Mouse (Mus musculus) adrenal gland (tissue): ENCODE data around the gene Zfc3h1.

Experiments used
- intact Hi-C: fragments of 180-260 bp; cut with DNase I; formaldehyde crosslinking; loops from one replicate; pipeline ENCODE4 v1.15.1; 2025

The Zfc3h1 gene

DNA sequence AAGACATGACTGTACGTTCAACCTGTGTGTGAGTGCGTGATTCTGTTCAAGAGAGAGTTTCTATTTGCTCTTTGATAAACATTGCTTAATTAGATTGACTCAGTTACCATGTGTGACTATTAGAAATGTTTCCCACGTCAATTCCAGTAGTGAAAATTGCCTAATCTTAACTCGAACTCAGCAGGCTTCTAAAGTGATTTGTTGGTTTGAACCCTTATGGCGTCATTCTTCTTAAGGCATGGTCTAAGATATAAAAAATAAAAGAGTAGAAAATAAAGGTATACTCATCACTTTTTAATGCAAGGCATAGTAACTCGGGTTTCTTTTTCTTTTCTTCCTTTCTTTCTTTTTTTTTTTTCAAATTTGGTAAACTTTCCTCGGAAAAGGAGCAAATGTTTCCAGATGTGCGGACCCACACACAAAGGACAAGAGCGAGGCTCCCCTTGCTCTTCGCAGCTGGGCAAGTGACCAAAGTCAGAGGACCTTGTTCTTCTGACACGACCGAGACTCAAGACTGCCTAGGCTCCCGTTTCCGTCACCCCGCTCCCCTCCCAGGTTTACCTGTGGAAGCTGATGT lies 1.0 kb upstream of the Zfc3h1 start:
- intact Hi-C loops, result loop anchor here (1.0 to 2.0 kb wide), 2 partner anchors 21 to 68 kb away; partner anchors contain the start of genes Rab21 and Tmem19

DNA sequence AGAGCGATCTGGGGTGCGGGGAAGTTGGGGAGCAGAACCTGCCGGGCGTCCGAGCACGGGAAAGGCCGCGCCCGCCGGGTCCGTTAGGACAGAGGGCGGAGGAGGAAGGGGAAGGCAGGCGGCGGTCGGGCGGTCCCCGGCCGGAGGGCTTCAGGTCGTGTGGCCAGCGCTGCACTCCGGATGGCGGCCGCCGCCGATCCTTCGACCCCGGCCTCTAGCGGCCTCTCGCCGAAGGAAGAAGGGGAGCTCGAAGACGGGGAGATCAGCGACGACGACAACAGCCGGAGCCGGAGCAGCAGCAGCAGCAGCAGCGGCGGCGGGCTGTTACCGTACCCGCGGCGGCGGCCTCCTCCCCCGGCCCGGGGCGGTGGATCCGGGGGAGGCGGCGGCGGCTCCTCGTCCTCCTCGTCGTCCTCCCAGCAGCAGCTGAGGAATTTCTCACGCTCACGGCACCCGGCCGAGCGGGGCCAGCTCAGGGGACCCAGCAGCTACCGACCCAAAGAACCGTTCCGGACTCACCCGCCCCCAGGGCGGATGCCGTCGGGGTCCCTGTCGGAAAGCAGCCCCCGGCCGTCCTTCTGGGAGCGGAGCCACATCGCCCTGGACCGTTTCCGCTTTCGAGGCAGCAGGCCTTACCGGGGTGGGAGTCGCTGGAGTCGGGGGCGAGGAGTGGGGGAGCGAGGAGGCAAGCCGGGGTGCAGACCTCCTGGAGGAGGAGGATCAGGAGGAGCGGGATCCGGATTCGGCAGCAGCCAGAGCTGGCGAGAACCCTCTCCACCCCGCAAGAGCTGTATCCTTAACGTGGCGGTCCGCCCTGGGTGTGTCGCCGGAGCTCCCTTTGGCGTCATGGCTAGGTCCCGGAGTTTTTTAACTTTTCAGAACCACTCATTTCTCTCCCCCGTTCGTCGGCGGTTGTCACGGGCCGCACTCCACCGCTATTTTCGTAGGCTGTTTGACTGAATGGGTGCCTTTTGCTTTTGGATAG lies 551 bp downstream of the Zfc3h1 start:
- intact Hi-C loops, result no loop called here

- intact Hi-C loops, result no loop called here
Observed at GRCm38 (mm10) chr10:115387891-115388290, 3.1 kb downstream of the Zfc3h1 start.

GRCm38 (mm10) chr10:115391076-115391475 lies 6.3 kb downstream of the Zfc3h1 start:
- intact Hi-C loops, result no loop called here

DNA sequence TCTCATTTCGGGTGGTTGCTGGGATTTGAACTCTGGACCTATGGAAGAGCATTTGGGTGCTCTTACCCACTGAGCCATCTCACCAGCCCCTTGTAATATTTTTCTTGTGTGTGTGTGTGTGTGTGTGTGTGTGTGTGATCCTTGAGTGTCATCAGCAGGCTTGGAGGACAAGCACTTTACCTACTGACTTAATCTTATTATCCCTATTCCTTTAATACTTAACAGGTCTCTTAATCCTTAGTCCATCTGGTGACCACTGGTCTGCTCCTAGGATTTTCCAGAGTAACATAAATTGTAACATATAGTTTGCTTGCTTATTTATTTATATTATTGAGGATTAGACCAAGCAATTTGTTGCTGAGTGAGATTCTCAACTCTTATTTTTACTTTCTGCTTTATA lies 7.1 kb downstream of the Zfc3h1 start:
- intact Hi-C loops, result no loop called here

DNA sequence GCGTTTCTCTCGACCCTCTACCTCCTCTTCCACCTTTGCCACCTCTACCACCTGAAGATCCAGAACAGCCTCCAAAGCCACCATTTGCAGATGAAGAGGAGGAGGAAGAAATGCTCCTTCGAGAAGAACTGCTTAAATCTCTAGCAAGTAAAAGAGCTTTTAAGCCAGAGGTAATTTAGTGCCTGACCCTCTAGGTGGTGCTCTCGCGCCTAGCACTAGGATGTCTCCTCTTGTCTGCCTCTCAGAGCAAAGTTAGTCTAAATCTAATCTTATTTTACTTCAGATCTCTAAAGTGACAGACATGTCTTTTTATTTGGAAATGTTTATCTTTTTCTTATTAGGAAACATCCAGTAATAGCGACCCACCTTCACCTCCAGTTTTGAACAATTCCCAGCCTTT lies 21.6 kb downstream of the Zfc3h1 start:
- intact Hi-C loops, result loop anchor here (5.0 kb wide), 1 partner anchor 184 kb away; no protein-coding TSS in a partner anchor

DNA sequence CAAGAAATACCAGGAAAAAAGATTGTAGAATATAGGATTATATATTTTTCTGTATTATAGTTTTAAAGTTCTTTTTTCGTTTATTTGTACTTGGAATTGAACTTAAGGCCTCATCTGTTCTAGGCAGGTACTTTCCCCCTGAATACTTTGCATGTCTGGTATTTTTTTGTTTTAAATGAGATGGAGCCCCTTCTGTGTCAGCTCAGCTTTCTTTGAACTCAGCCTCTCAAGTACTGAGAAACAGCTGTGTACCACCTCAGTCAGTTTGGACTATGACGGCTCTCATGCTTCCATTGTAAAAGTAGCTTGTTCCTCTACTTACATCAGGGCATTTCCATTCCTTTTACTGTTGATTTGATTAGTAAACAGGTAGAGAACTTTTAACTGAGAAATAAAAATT lies 28.7 kb downstream of the Zfc3h1 start:
- intact Hi-C loops, result loop anchor here (5.0 kb wide), 1 partner anchor 204 kb away; no protein-coding TSS in a partner anchor

- intact Hi-C loops, result loop anchor here (5.0 kb wide), 1 partner anchor 203 kb away; no protein-coding TSS in a partner anchor
Observed at GRCm38 (mm10) chr10:115414056-115414455, 29.3 kb downstream of the Zfc3h1 start.

- intact Hi-C loops, result no loop called here
Observed at GRCm38 (mm10) chr10:115421976-115422375, 37.2 kb downstream of the Zfc3h1 start.

GRCm38 (mm10) chr10:115425351-115425750 lies 40.6 kb downstream of the Zfc3h1 start:
- intact Hi-C loops, result no loop called here

DNA sequence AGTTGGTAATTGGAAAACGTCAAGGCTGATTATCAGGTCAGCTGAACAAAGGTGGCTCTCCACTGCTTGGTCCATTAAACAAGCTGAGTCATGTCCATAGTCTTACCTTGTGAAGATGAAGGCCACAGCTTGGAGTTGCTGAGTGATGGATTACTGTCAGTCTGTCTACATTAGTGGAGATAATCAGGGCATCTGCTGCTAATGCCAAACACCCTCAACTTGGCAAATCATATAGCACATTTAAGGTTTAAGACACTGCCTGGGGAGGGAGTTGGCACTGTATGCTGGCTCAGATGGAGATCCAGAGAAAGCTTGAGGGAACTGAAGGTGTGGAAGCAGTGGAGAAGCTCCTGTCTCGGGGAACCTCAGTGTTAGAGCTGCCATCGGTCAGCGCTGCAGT lies 52.5 kb downstream of the Zfc3h1 start:
- intact Hi-C loops, result no loop called here

DNA sequence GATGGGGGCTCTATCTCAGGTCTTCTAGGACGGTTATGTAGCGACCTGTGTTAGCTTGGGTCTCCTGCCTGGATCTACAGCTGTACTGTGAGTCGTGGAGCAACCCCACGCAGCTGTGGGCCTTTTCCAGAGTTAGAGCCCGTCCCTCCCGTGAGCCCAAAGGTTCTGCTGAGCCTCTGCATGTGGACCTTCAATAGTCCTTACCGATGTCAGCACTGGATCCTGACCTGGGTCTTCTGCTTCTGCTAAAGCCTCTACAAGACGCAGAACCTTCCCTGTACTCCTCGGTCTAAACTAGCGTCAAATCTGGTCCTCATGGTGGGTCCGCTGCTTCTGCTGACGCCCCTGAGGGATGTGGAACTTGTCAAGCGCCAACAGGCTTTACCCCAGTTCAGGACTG lies 63.9 kb downstream of the Zfc3h1 start:
- intact Hi-C loops, result no loop called here

GRCm38 (mm10) chr10:115457368-115458021 lies 72.7 kb downstream of the Zfc3h1 start:
- intact Hi-C loops, result no loop called here

DNA sequence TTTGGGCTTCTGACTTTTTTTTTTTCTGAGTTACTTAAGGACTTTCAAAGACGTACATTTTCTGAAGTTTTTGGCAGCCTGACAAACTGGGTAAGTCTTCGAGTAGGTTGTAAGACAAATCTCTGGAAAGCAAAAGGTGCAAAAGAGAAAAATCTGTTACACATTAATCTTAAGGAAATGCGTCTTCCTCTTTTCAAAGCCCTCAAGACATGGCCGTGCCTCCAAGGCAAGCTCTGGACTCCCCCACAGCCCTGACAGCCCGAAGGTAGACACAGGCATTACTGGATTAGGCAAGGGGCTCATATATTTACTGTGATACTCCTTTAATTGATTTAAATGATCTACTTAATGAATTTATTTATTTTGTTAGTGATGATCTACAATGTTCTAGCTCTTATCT lies 77.9 kb downstream of the Zfc3h1 start:
- intact Hi-C loops, result loop anchor here (10.0 kb wide), 1 partner anchor 122 kb away; the partner anchor contains the start of gene Lgr5

DNA sequence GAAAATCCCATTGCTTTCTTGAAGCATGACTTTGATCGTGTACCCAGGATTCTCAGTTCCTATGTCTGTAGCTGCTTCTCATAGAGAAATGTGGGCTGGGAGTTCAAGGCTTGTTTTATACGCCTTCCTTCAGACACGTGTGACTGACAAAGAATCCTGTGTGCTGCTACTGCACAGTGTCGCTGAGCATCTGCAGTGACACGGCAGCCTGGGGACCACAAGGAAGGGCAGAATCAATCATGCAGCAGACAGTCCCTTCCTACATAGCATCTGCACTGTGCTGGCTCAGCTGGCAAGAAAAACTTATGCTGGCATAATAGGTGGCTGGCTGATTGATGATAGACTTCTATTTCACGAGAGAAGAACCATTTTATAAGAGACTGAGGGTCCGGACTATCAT lies 80.3 kb downstream of the Zfc3h1 start:
- intact Hi-C loops, result loop anchor here (10.0 kb wide), 1 partner anchor 120 kb away; the partner anchor contains the start of gene Lgr5

DNA sequence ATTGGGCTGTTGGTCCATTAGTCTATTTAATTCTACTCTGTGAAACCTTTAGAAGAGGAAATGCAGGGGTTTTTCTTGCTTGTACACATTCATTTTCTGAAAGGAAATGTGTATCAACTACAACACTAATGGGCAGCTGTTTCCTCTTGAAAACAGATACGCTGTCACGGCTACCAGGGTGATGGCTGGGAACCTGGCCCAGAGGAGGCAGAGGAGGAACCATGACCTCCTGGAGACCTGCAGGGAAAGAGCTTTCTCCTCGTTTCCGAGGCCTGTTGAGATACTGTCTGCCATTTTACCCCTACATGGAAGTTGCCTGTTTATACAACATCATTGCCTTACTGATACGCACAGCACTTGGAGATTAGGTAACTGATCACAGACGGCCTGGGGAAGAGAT lies 81.0 kb downstream of the Zfc3h1 start:
- intact Hi-C loops, result loop anchor here (10.0 kb wide), 1 partner anchor 119 kb away; the partner anchor contains the start of gene Lgr5

DNA sequence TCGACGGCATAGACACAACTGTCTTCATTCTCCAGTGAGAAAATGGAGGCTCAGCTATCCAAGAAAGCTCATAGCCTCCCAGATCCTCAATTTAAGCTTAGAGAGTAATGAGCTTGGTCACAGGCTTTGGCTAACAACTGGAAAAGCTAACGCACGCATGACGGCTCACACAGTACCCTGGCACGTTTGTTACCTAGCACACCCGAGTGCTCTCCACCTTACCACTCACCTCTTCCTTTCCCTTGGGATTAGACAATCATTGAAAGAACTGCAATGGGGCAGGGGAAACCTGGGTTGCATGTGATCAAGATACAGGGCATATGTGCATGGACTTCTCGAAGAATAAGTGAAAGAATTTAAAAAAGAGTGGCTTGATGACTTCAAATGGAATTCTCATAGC lies 83.2 kb downstream of the Zfc3h1 start:
- intact Hi-C loops, result loop anchor here (10.0 kb wide), 1 partner anchor 117 kb away; the partner anchor contains the start of gene Lgr5

- intact Hi-C loops, result loop anchor here (10.0 kb wide), 1 partner anchor 116 kb away; the partner anchor contains the start of gene Lgr5
Observed at GRCm38 (mm10) chr10:115468632-115469031, 83.9 kb downstream of the Zfc3h1 start.

- intact Hi-C loops, result loop anchor here (10.0 kb wide), 1 partner anchor 116 kb away; the partner anchor contains the start of gene Lgr5
Observed at GRCm38 (mm10) chr10:115469040-115469439, 84.3 kb downstream of the Zfc3h1 start.

- intact Hi-C loops, result no loop called here
Observed at GRCm38 (mm10) chr10:115470621-115471334, 86.0 kb downstream of the Zfc3h1 start.
